Mouse (Mus musculus): Measurements from ENCODE around the gene Adam33. TPM values are rescaled to one million over a fixed set of nuclear protein-coding genes. Genes with fewer than 3 reads are reported as not detected.

The Adam33 gene
- polyA plus RNA-seq, 2 experiments = 30.7 to 104 TPM

DNA sequence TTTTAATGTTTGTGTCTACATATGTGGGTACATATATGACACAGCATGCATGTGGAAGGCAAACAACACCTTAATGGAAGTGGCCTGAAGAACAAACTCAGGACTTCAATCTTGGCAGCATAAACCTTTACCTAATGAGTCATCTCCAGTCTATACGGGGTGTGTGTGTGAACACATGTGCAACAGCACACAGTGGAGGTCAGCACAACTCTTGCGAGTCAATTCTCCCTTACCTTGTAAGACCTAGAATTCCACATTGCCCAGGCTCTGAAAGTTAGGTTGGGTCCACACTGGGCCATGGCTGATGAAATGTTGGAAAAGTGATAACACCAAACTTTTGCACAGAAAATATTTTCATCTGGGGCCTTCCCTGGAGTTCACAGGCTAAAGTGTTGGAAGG is 33.1 kb downstream of the Adam33 start:
- Histone ChIP-seq H3K27ac (replicated peaks; ENCODE audit: low read depth, low read length) (no peak overlapping the region), H3K4me2 (replicated peaks; ENCODE audit: low read depth, low read length, severe bottlenecking) (no peak overlapping the region), H3K9ac (ENCODE audit: low read depth, low read length, severe bottlenecking) (no peak overlapping the region), H3K9me3 (ENCODE audit: control insufficient read depth, low read length) (no peaks in the 10 kb centered on the region), H3K27me3 (ENCODE audit: control insufficient read depth, insufficient read depth, low read length) (no peaks in the 10 kb centered on the region), H3K4me3 (replicated peaks; ENCODE audit: low read length) (no peak overlapping the region), H3K4me1 (ENCODE audit: control insufficient read depth, insufficient read depth, low read length) (no peaks in the 10 kb centered on the region), H3K36me3 (ENCODE audit: control insufficient read depth, insufficient read depth, low read length) (peaks cover 31% of the 10 kb centered on the region)
- no peak for DNase-seq (ENCODE audit: low spot score)
- TF ChIP-seq POLR2A (IDR thresholded peaks at IDR 0.05; ENCODE audit: borderline replicate concordance, extremely low read depth, insufficient read depth, insufficient read length) = no peak
- no peak for ATAC-seq (ENCODE audit: low FRiP score, low read depth)
- 78% methylated on average over 2 of the region's 2 CpGs for WGBS

DNA sequence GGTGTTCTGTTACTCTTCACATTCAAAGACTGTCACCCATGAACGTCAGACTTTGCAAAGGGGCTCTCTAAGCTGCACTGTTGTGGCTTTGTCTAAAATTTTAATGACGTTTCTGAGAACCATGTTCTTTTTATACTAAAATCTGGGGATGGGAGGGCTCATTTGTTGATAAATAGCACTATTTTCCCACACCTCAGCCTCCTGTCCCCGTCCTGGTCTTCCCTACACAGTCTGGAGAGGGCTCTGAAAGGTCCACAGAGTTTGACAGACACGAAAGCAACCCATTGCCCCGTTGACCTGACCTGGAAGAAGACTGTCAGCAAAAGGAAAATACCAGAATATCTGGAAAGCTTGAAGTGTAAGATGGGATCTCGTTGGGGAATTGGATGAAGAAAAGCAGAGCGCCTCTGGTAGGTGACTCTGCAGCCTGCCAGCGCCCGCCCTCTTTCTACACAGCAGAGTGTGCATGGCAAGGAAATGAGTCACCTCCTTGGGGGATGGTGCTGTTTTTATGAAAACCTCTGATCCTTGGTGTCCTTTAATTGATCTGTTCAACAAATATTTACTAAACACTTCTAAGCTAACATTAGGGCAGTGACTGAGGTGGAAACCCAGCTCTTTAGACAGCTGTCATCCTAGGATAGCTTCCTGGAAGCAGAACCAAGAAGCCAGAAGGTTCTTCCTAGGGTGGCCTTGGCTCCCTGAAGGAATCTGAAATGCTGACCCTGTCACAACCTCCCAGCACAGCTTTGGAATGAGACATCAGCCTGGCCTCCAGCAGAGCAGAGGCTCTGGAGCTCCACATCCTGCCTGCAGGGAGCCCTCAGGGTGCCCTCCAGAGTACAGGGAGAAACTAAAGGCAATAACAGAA is 34.3 kb downstream of the Adam33 start:
- H3K27me3 ChIP-seq (ENCODE audit: control insufficient read depth, insufficient read depth, low read length) = no peaks in the 10 kb centered on the region
- WGBS = 71% methylated on average over 9 of the region's 9 CpGs
- DNase-seq (ENCODE audit: low spot score) (no peak), ATAC-seq (ENCODE audit: low FRiP score, low read depth) (no peak)
- H3K4me1 ChIP-seq (ENCODE audit: control insufficient read depth, insufficient read depth, low read length) = no peaks in the 10 kb centered on the region
- peaks cover 41% of the 10 kb centered on the region for H3K36me3 ChIP-seq (ENCODE audit: control insufficient read depth, insufficient read depth, low read length)
- H3K4me3 ChIP-seq (replicated peaks; ENCODE audit: low read length) = no peak overlapping the region
- no peak overlapping the region for H3K9ac ChIP-seq (ENCODE audit: low read depth, low read length, severe bottlenecking)
- H3K27ac ChIP-seq (replicated peaks; ENCODE audit: low read depth, low read length) = no peak overlapping the region
- TF ChIP-seq POLR2A (IDR thresholded peaks at IDR 0.05; ENCODE audit: borderline replicate concordance, extremely low read depth, insufficient read depth, insufficient read length) = no peak
- H3K4me2 ChIP-seq (replicated peaks; ENCODE audit: low read depth, low read length, severe bottlenecking) = no peak overlapping the region
- no peaks in the 10 kb centered on the region for H3K9me3 ChIP-seq (ENCODE audit: control insufficient read depth, low read length)

DNA sequence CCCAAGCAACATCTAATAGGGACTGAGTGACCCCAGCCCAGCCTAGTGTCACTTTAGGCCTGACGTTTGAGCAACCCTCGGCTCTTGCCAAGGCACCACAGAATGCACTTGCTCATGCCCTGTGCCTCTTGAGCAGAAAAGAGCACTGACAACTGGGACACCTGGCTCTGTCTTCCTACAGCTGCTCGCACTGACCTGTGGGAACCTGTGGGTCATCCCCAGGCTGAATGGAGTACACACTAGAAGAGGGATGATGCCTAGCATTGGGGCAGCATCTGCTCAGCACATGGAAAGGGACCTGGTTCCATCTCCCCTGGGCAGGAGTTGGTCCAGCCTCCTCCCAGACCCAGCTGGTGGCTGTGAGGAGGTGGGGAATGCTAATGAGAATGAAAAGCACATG is 36.7 kb downstream of the Adam33 start:
- ATAC-seq (ENCODE audit: low FRiP score, low read depth) (no peak), DNase-seq (ENCODE audit: low spot score) (no peak)
- no peaks in the 10 kb centered on the region for H3K4me1 ChIP-seq (ENCODE audit: control insufficient read depth, insufficient read depth, low read length)
- 83% methylated on average over 3 of the region's 3 CpGs for WGBS
- no peak overlapping the region for H3K4me2 ChIP-seq (replicated peaks; ENCODE audit: low read depth, low read length, severe bottlenecking)
- no peak overlapping the region for H3K9ac ChIP-seq (ENCODE audit: low read depth, low read length, severe bottlenecking)
- peaks cover 61% of the 10 kb centered on the region for H3K36me3 ChIP-seq (ENCODE audit: control insufficient read depth, insufficient read depth, low read length)
- no peak overlapping the region for H3K27ac ChIP-seq (replicated peaks; ENCODE audit: low read depth, low read length)
- H3K9me3 ChIP-seq (ENCODE audit: control insufficient read depth, low read length) = no peaks in the 10 kb centered on the region
- no peak overlapping the region for H3K4me3 ChIP-seq (replicated peaks; ENCODE audit: low read length)
- no peak for TF ChIP-seq POLR2A (IDR thresholded peaks at IDR 0.05; ENCODE audit: borderline replicate concordance, extremely low read depth, insufficient read depth, insufficient read length)
- H3K27me3 ChIP-seq (ENCODE audit: control insufficient read depth, insufficient read depth, low read length) = no peaks in the 10 kb centered on the region

DNA sequence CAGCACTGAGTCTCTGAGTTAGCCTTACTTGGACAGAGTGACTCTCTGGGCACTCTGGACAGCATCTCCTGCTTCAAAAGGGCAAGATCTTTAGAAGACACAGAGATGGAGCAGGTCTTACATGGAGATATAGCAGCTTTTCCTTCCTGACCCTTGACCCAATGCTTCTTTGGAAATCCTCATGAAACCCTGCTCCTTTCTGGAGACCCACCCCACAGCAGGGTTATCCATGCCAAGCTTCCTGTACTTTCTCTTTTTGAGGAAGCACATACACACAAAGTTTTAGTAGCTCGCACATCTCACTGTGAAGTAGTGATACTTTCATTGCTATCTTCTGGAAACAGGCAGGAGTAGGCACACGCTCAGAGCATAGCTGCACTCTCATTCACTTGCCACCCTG is 38.4 kb downstream of the Adam33 start:
- Histone ChIP-seq H3K4me1 (ENCODE audit: control insufficient read depth, insufficient read depth, low read length) (no peaks in the 10 kb centered on the region), H3K27me3 (ENCODE audit: control insufficient read depth, insufficient read depth, low read length) (no peaks in the 10 kb centered on the region), H3K9ac (ENCODE audit: low read depth, low read length, severe bottlenecking) (no peak overlapping the region), H3K4me3 (replicated peaks; ENCODE audit: low read length) (no peak overlapping the region), H3K27ac (replicated peaks; ENCODE audit: low read depth, low read length) (no peak overlapping the region), H3K36me3 (ENCODE audit: control insufficient read depth, insufficient read depth, low read length) (peaks cover 68% of the 10 kb centered on the region), H3K4me2 (replicated peaks; ENCODE audit: low read depth, low read length, severe bottlenecking) (no peak overlapping the region), H3K9me3 (ENCODE audit: control insufficient read depth, low read length) (no peaks in the 10 kb centered on the region)
- ATAC-seq (ENCODE audit: low FRiP score, low read depth) (no peak), DNase-seq (ENCODE audit: low spot score) (no peak)
- TF ChIP-seq POLR2A (IDR thresholded peaks at IDR 0.05; ENCODE audit: borderline replicate concordance, extremely low read depth, insufficient read depth, insufficient read length) = no peak
- 94% methylated on average over 2 of the region's 2 CpGs for WGBS

DNA sequence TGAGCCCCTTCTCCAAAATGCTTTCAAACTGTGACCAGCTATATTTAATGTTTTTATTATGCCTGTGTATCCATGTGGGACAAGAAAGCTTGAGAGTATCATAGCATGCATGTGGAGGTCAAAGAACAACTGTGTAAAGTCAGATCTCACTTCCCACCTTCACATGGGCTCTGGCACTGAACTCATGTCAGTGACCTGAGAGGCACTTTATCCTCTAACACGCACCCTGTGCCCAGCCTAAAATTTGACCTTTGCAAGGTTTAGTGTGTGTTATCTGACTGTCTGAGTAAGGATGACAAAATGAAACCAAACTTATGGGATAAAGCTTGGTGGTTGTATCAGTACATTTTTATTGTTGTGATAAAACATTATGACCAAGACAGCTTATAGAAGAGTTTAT is 53.0 kb downstream of the Adam33 start:
- ATAC-seq (ENCODE audit: low FRiP score, low read depth) (no peak), DNase-seq (ENCODE audit: low spot score) (no peak)
- Histone ChIP-seq H3K27ac (replicated peaks; ENCODE audit: low read depth, low read length) (no peak overlapping the region), H3K9ac (ENCODE audit: low read depth, low read length, severe bottlenecking) (no peak overlapping the region), H3K36me3 (ENCODE audit: control insufficient read depth, insufficient read depth, low read length) (peaks cover 42% of the 10 kb centered on the region), H3K9me3 (ENCODE audit: control insufficient read depth, low read length) (no peaks in the 10 kb centered on the region), H3K27me3 (ENCODE audit: control insufficient read depth, insufficient read depth, low read length) (no peaks in the 10 kb centered on the region), H3K4me1 (ENCODE audit: control insufficient read depth, insufficient read depth, low read length) (no peaks in the 10 kb centered on the region), H3K4me3 (replicated peaks; ENCODE audit: low read length) (no peak overlapping the region), H3K4me2 (replicated peaks; ENCODE audit: low read depth, low read length, severe bottlenecking) (no peak overlapping the region)
- WGBS = 82% methylated on average over 1 of the region's 1 CpGs
- no peak for TF ChIP-seq POLR2A (IDR thresholded peaks at IDR 0.05; ENCODE audit: borderline replicate concordance, extremely low read depth, insufficient read depth, insufficient read length)

Data from limb, embryonic 14.5 days (tissue).